Mouse (Mus musculus): ENCODE results near the gene Grid1. TPM values are rescaled to one million over a fixed set of nuclear protein-coding genes. Genes with fewer than 3 reads are reported as not detected.

The Grid1 gene
- total and polyA plus RNA-seq, 2 experiments from 2014 or later: 10.5 to 39.4 TPM

GRCm38 (mm10) chr14:34839898-34840297 lies 20.0 kb downstream of the Grid1 start:
- ATAC-seq (ENCODE audit: low FRiP score) (no peak), DNase-seq (ENCODE audit: low spot score) (no peak)
- Histone ChIP-seq H3K4me3 (ENCODE audit: low read depth, low read length) (no peak overlapping the region), H3K9me3 (ENCODE audit: low read length) (no peaks in the 10 kb centered on the region), H3K4me2 (ENCODE audit: low read depth, low read length, poor library complexity, severe bottlenecking) (no peak overlapping the region), H3K36me3 (ENCODE audit: insufficient read depth, low read length) (0 out of 2 replicates have a peak, but pooled peaks cover 4% of the 10 kb centered on the region), H3K4me1 (ENCODE audit: insufficient read depth, low read length) (no peaks in the 10 kb centered on the region), H3K9ac (replicated peaks; ENCODE audit: low read length, poor library complexity, severe bottlenecking) (no peak overlapping the region), H3K27me3 (ENCODE audit: insufficient read depth, low read length) (no peaks in the 10 kb centered on the region), H3K27ac (ENCODE audit: low read depth, low read length) (no peak overlapping the region)
- no peak for TF ChIP-seq CTCF (IDR thresholded peaks at IDR 0.05)
- WGBS: 86% methylated on average over 4 of the region's 4 CpGs

- DNase-seq (ENCODE audit: low spot score): no peak
- Histone ChIP-seq H3K9ac (replicated peaks; ENCODE audit: low read length, poor library complexity, severe bottlenecking) (no peak overlapping the region), H3K9me3 (ENCODE audit: low read length) (no peaks in the 10 kb centered on the region), H3K36me3 (ENCODE audit: insufficient read depth, low read length) (no peaks in the 10 kb centered on the region), H3K4me3 (ENCODE audit: low read depth, low read length) (no peak overlapping the region), H3K27ac (ENCODE audit: low read depth, low read length) (no peak overlapping the region), H3K27me3 (ENCODE audit: insufficient read depth, low read length) (no peaks in the 10 kb centered on the region), H3K4me1 (ENCODE audit: insufficient read depth, low read length) (no peaks in the 10 kb centered on the region), H3K4me2 (ENCODE audit: low read depth, low read length, poor library complexity, severe bottlenecking) (no peak overlapping the region)
- 84% methylated on average over 5 of the region's 5 CpGs for WGBS
- no peak for ATAC-seq (ENCODE audit: low FRiP score)
- no peak for TF ChIP-seq CTCF (IDR thresholded peaks at IDR 0.05)
Measured at GRCm38 (mm10) chr14:34843579-34843978, 23.7 kb downstream of the Grid1 start.

GRCm38 (mm10) chr14:34844166-34844565 lies 24.3 kb downstream of the Grid1 start:
- Histone ChIP-seq H3K36me3 (ENCODE audit: insufficient read depth, low read length) (no peaks in the 10 kb centered on the region), H3K4me1 (ENCODE audit: insufficient read depth, low read length) (no peaks in the 10 kb centered on the region), H3K9me3 (ENCODE audit: low read length) (no peaks in the 10 kb centered on the region), H3K4me2 (ENCODE audit: low read depth, low read length, poor library complexity, severe bottlenecking) (no peak overlapping the region), H3K4me3 (ENCODE audit: low read depth, low read length) (no peak overlapping the region), H3K27ac (ENCODE audit: low read depth, low read length) (no peak overlapping the region), H3K27me3 (ENCODE audit: insufficient read depth, low read length) (no peaks in the 10 kb centered on the region), H3K9ac (replicated peaks; ENCODE audit: low read length, poor library complexity, severe bottlenecking) (no peak overlapping the region)
- no peak for DNase-seq (ENCODE audit: low spot score)
- 88% methylated on average over 3 of the region's 3 CpGs for WGBS
- no peak for TF ChIP-seq CTCF (IDR thresholded peaks at IDR 0.05)
- ATAC-seq (ENCODE audit: low FRiP score): no peak

GRCm38 (mm10) chr14:34846799-34847198 lies 26.9 kb downstream of the Grid1 start:
- TF ChIP-seq CTCF (IDR thresholded peaks at IDR 0.05): no peak
- H3K27ac ChIP-seq (ENCODE audit: low read depth, low read length): no peak overlapping the region
- no peak for DNase-seq (ENCODE audit: low spot score)

GRCm38 (mm10) chr14:34847625-34848024 lies 27.7 kb downstream of the Grid1 start:
- Histone ChIP-seq H3K36me3 (ENCODE audit: insufficient read depth, low read length) (no peaks in the 10 kb centered on the region), H3K4me2 (ENCODE audit: low read depth, low read length, poor library complexity, severe bottlenecking) (no peak overlapping the region), H3K27ac (ENCODE audit: low read depth, low read length) (no peak overlapping the region), H3K4me3 (ENCODE audit: low read depth, low read length) (no peak overlapping the region), H3K27me3 (ENCODE audit: insufficient read depth, low read length) (no peaks in the 10 kb centered on the region), H3K4me1 (ENCODE audit: insufficient read depth, low read length) (no peaks in the 10 kb centered on the region), H3K9ac (replicated peaks; ENCODE audit: low read length, poor library complexity, severe bottlenecking) (no peak overlapping the region), H3K9me3 (ENCODE audit: low read length) (no peaks in the 10 kb centered on the region)
- 93% methylated on average over 5 of the region's 5 CpGs for WGBS
- DNase-seq (ENCODE audit: low spot score) (no peak), ATAC-seq (ENCODE audit: low FRiP score) (0 out of 2 replicates have a peak, but pooled peaks have one; percentile 12)
- TF ChIP-seq CTCF (IDR thresholded peaks at IDR 0.05): no peak

More at GRCm38 (mm10) chr14:34846799-34847198, 26.9 kb downstream of the Grid1 start:
- Histone ChIP-seq H3K4me1 (ENCODE audit: insufficient read depth, low read length) (no peaks in the 10 kb centered on the region), H3K9ac (replicated peaks; ENCODE audit: low read length, poor library complexity, severe bottlenecking) (no peak overlapping the region), H3K27me3 (ENCODE audit: insufficient read depth, low read length) (no peaks in the 10 kb centered on the region), H3K36me3 (ENCODE audit: insufficient read depth, low read length) (no peaks in the 10 kb centered on the region), H3K4me3 (ENCODE audit: low read depth, low read length) (no peak overlapping the region), H3K4me2 (ENCODE audit: low read depth, low read length, poor library complexity, severe bottlenecking) (no peak overlapping the region), H3K9me3 (ENCODE audit: low read length) (no peaks in the 10 kb centered on the region)
- 25% methylated on average over 4 of the region's 4 CpGs for WGBS
- ATAC-seq (ENCODE audit: low FRiP score): no peak

GRCm38 (mm10) chr14:34860891-34861780 lies 41.2 kb downstream of the Grid1 start:
- no peak overlapping the region for H3K4me2 ChIP-seq (ENCODE audit: low read depth, low read length, poor library complexity, severe bottlenecking)
- H3K36me3 ChIP-seq (ENCODE audit: insufficient read depth, low read length): no peaks in the 10 kb centered on the region
- H3K27ac ChIP-seq (ENCODE audit: low read depth, low read length): no peak overlapping the region
- no peak for TF ChIP-seq CTCF (IDR thresholded peaks at IDR 0.05)
- WGBS: 80% methylated on average over 9 of the region's 9 CpGs
- H3K9me3 ChIP-seq (ENCODE audit: low read length): no peaks in the 10 kb centered on the region
- H3K27me3 ChIP-seq (ENCODE audit: insufficient read depth, low read length): no peaks in the 10 kb centered on the region
- no peak overlapping the region for H3K9ac ChIP-seq (replicated peaks; ENCODE audit: low read length, poor library complexity, severe bottlenecking)
- H3K4me1 ChIP-seq (ENCODE audit: insufficient read depth, low read length): peaks cover 7% of the 10 kb centered on the region; the same call in 1 of the 2 replicates
- DNase-seq (ENCODE audit: low spot score) (no peak), ATAC-seq (ENCODE audit: low FRiP score) (no peak)
- no peak overlapping the region for H3K4me3 ChIP-seq (ENCODE audit: low read depth, low read length)
